Mouse (Mus musculus) limb, embryonic 14.5 days (tissue): ENCODE measurements around the gene Ppp1r3f. TPM values are rescaled to one million over a fixed set of nuclear protein-coding genes. Genes with fewer than 3 reads are reported as not detected.

Source experiments
- ATAC-seq: fragments of 200-750 bp; cut with Nextera tagmentation; 2 replicates; pipeline ENCODE4 v1.8.0; 2017; ENCODE audit warnings: low read depth, moderate number of reproducible peaks, moderate TSS enrichment; ENCODE audit not compliant: low FRiP score
- DNase-seq: peaks from one replicate; pipeline ENCODE4 v3.0.0-alpha.2; 2015; ENCODE audit warnings: low spot score
- H3K27ac ChIP-seq: fragments of 300-500 bp; sonication (generic); replicated peaks from 2 replicates; pipeline ENCODE4 v1.5.1; 2014; ENCODE audit warnings: low read depth, mild to moderate bottlenecking, low read length, moderate library complexity, mixed read lengths
- H3K27me3 ChIP-seq: fragments of 300-500 bp; sonication (generic); 2 replicates; pipeline ENCODE4 v1.6.1; 2014; ENCODE audit warnings: low read length, mixed read lengths; ENCODE audit not compliant: control insufficient read depth, insufficient read depth
- H3K36me3 ChIP-seq: fragments of 300-500 bp; sonication (generic); 2 replicates; pipeline ENCODE4 v1.6.1; 2014; ENCODE audit warnings: mild to moderate bottlenecking, low read length, moderate library complexity, mixed read lengths; ENCODE audit not compliant: control insufficient read depth, insufficient read depth
- H3K4me1 ChIP-seq: fragments of 300-500 bp; sonication (generic); 2 replicates; pipeline ENCODE4 v1.6.1; 2014; ENCODE audit warnings: antibody characterized with exemption, low read length, mixed read lengths; ENCODE audit not compliant: control insufficient read depth, insufficient read depth
- H3K4me2 ChIP-seq: fragments of 300-500 bp; sonication (generic); replicated peaks from 2 replicates; pipeline ENCODE4 v1.6.1; 2014; ENCODE audit warnings: low read depth, mild to moderate bottlenecking, low read length, moderate library complexity; ENCODE audit not compliant: severe bottlenecking
- H3K4me3 ChIP-seq: fragments of 300-500 bp; sonication (generic); replicated peaks from 2 replicates; pipeline ENCODE4 v1.5.1; 2014; ENCODE audit warnings: low read length
- H3K9ac ChIP-seq: fragments of 300-500 bp; sonication (generic); 2 replicates; pipeline ENCODE4 v1.6.1; 2014; ENCODE audit warnings: mild to moderate bottlenecking, low read depth, low read length, moderate library complexity; ENCODE audit not compliant: severe bottlenecking
- H3K9me3 ChIP-seq: fragments of 300-500 bp; sonication (generic); 2 replicates; pipeline ENCODE4 v1.6.1; 2016; ENCODE audit warnings: low read length; ENCODE audit not compliant: control insufficient read depth
- POLR2A ChIP-seq: fragments of 200-500 bp; IDR thresholded peaks from 2 replicates; pipeline ENCODE4 v1.8.0; 2012; ENCODE audit warnings: inconsistent platforms, mild to moderate bottlenecking, moderate library complexity, borderline replicate concordance; ENCODE audit not compliant: insufficient read depth, insufficient read length; ENCODE audit errors: extremely low read depth
- WGBS: fragments of 180-500 bp; shearing (Covaris S2); extraction: QIAGEN DNeasy Blood & Tissue Kit; methylation state at CpG from one replicate; pipeline ENCODE4 v1.1.7; 2014; 5-methylcytosine and 5-hydroxymethylcytosine counted together
- polyA plus RNA-seq, 2 experiments: library from polyadenylated mRNA; depleted of rRNA in 1 of 2; stranded (reverse) in 1 of 2; unstranded in 1 of 2; fragments of >200 nt; fragmentation: Nextera tagmentation in 1 of 2; extraction: Ambion mirVana in 1 of 2; gene quantifications; 2 replicates each; pipeline versions ENCODE4 v1.2.1 to v1.2.3; 2012 to 2014

Ppp1r3f gene
- polyA plus RNA-seq, 2 experiments: 1.5 to 6.0 TPM

- Histone ChIP-seq H3K4me3 (no peak overlapping the region), H3K27ac (no peak overlapping the region), H3K27me3 (no peaks in the 10 kb centered on the region), H3K9ac (no peak overlapping the region), H3K4me1 (0 out of 2 replicates have a peak, but pooled peaks cover 2% of the 10 kb centered on the region), H3K36me3 (no peaks in the 10 kb centered on the region), H3K9me3 (no peaks in the 10 kb centered on the region), H3K4me2 (no peak overlapping the region)
- DNase-seq (no peak), ATAC-seq (no peak)
- 89% methylated on average over 9 of the region's 9 CpGs for WGBS
- TF ChIP-seq POLR2A: no peak
These were observed 2.4 kb downstream of the Ppp1r3f start for GRCm38 (mm10) chrX:7571565-7572136.

DNA sequence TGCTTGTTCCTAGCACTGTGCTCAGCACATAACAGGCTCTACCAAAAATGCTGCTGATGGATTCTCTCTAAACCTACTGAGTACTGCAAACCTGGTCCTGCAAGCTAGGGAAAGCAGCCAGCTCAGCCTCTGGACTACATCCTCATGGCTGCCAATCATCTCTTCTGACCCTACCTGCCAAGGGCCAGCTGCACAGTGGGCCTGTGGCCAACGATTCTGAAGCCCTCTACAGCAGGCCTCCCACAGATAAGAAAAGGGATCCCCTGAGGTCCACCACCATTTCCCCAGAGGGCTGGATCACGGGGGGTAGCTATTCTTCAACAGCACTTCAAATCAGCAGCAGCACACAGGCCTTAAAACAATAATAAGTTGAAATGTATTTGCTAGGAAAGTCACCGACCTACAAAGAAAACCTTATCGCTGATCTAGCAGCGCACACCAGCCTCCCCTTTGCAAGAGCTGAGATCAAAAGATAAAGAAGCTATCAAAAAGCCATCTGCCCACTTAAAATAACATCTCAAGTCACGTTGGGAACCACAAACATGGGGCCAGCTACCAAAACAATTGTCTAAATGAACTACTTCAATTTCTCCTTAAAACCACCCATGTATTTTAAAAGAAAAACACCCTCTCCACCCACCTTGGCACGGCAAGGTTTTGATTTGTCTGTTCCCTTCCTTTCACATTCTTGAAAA, 3.5 kb downstream of the Ppp1r3f start:
- 0 out of 2 replicates have a peak, but pooled peaks cover 2% of the 10 kb centered on the region for H3K4me1 ChIP-seq
- no peaks in the 10 kb centered on the region for H3K9me3 ChIP-seq
- H3K9ac ChIP-seq: no peak overlapping the region
- DNase-seq (no peak), ATAC-seq (no peak)
- H3K27ac ChIP-seq: no peak overlapping the region
- no peaks in the 10 kb centered on the region for H3K27me3 ChIP-seq
- H3K36me3 ChIP-seq: no peaks in the 10 kb centered on the region
- no peak for TF ChIP-seq POLR2A
- 75% methylated on average over 7 of the region's 7 CpGs for WGBS
- H3K4me3 ChIP-seq: no peak overlapping the region
- no peak overlapping the region for H3K4me2 ChIP-seq

DNA sequence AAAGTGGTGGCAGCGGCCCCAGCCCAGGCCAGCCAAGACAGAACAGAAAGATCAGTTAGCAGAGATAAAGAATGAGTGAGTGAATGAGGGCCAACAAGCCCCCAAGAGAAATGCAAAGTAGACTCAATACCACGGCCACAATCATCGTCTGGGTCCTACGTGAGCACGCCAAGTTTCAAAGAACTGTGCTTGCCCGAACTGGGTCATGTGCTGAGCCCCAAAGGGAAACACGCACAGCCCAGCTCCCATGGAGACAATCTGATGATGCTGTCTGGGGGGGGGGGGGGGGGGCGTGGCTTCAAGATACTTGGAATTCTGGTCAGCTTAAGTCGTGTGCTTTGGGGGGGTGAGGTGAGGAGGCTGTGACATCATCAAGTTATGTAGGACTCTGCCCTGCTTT, 6.6 kb downstream of the Ppp1r3f start:
- no peak overlapping the region for H3K9ac ChIP-seq
- 76% methylated on average over 9 of the region's 9 CpGs for WGBS
- H3K27ac ChIP-seq: no peak overlapping the region
- H3K4me3 ChIP-seq: no peak overlapping the region
- H3K9me3 ChIP-seq: no peaks in the 10 kb centered on the region
- H3K4me2 ChIP-seq: no peak overlapping the region
- no peak for DNase-seq
- H3K27me3 ChIP-seq: no peaks in the 10 kb centered on the region
- TF ChIP-seq POLR2A: no peak
- H3K4me1 ChIP-seq: no peaks in the 10 kb centered on the region
- ATAC-seq: no peak
- H3K36me3 ChIP-seq: no peaks in the 10 kb centered on the region

- no peak for TF ChIP-seq POLR2A
- no peak overlapping the region for H3K27ac ChIP-seq
These were observed 7.7 kb downstream of the Ppp1r3f start for GRCm38 (mm10) chrX:7566352-7566751.

DNA sequence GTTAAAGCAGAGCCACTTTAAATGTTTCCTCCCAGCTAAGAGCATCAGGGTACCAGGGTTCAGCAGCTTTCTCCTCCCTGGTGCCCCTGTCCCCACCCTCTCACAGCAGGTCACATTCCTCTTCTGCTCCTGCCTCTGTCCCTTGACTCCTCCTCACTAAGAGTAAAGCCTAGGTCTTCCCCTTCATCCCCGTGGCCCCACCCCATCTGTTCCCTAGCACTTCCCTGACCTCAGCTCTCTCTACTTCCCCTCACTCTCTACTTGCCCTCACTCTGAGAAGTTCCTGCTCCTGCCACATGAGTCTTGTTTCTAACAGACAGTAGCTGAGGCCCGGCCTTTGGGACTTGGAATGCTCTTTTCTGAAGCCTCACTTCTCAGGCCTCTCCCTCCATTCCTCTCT, 11.0 kb downstream of the Ppp1r3f start:
- no peak overlapping the region for H3K27ac ChIP-seq
- H3K27me3 ChIP-seq: no peaks in the 10 kb centered on the region
- no peaks in the 10 kb centered on the region for H3K36me3 ChIP-seq
- ATAC-seq (no peak), DNase-seq (no peak)
- H3K9ac ChIP-seq: no peak overlapping the region
- H3K9me3 ChIP-seq: no peaks in the 10 kb centered on the region
- H3K4me2 ChIP-seq: no peak overlapping the region
- H3K4me3 ChIP-seq: no peak overlapping the region
- no peak for TF ChIP-seq POLR2A
- 29% methylated on average over 2 of the region's 2 CpGs for WGBS
- H3K4me1 ChIP-seq: no peaks in the 10 kb centered on the region

More at GRCm38 (mm10) chrX:7566352-7566751, 7.7 kb downstream of the Ppp1r3f start:
- Histone ChIP-seq H3K27me3 (no peaks in the 10 kb centered on the region), H3K9me3 (no peaks in the 10 kb centered on the region), H3K9ac (no peak overlapping the region), H3K4me2 (no peak overlapping the region), H3K4me1 (no peaks in the 10 kb centered on the region), H3K4me3 (no peak overlapping the region), H3K36me3 (no peaks in the 10 kb centered on the region)
- WGBS: 89% methylated on average over 6 of the region's 6 CpGs
- no peak for DNase-seq
- ATAC-seq: no peak
